8 mouse cellular contexts compared by ENCODE assay signal in genomic region chr11:94565151-94565479, GRCm38 (mm10). TPM values are rescaled to one million over a fixed set of nuclear protein-coding genes. Genes with fewer than 3 reads are reported as not detected.
DNase-seq lines count a peak whose midpoint lies in the region; ATAC-seq lines count a peak whose summit lies in the region.

No protein-coding gene starts in this region.

- H3K9ac ChIP-seq in heart, embryonic 12.5 days: peak overlapping the region; percentile 51

- ATAC-seq in heart, embryonic 12.5 days (ENCODE audit: insufficient number of reproducible peaks, low FRiP score): no peak

- H3K4me3 ChIP-seq in heart, embryonic 12.5 days: peak overlapping the region; percentile 29

- H3K36me3 ChIP-seq in heart, embryonic 12.5 days: no peaks in the 10 kb centered on the region

- intact Hi-C loops in heart, postnatal 10 days (cut with DNase I): no loop called here

- no peaks in the 10 kb centered on the region for H3K9me3 ChIP-seq in heart, embryonic 12.5 days (replicated peaks)

- H3K4me1 ChIP-seq in heart, embryonic 12.5 days (replicated peaks): peaks cover 14% of the 10 kb centered on the region

- H3K27ac ChIP-seq in heart, embryonic 12.5 days (ENCODE audit: poor library complexity, severe bottlenecking): no peak overlapping the region

- DNase-seq in heart, postnatal 10 days: no peak
- peak; percentile 69 for DNase-seq in ES-CJ7 (ENCODE audit: low read depth, low spot score)
- DNase-seq in induced T-regulatory cell, adult 2 months (ENCODE audit: low read depth): peak; percentile 40
- DNase-seq in lung, postnatal 4 days: peak; percentile 60 to 64
- DNase-seq in ovary, postnatal 36 days (ENCODE audit: low spot score): no peak
- no peak for DNase-seq in layer of hippocampus, adult 9-10 months (ENCODE audit: low spot score)
- no peak for DNase-seq in cerebellum, adult 11 months

- H3K4me2 ChIP-seq in heart, embryonic 12.5 days: peak overlapping the region; percentile 67

- WGBS in heart, embryonic 12.5 days: 16% methylated on average over 16 of the region's 16 CpGs

- H3K27me3 ChIP-seq in heart, embryonic 12.5 days (replicated peaks): peaks cover 26% of the 10 kb centered on the region

RNA-seq across cellular contexts. Expression of gene Chad, which starts 0.3 kb away (rescaled TPM):
- 0.36 TPM in 1 of 2 replicates, not detected in the other for polyA plus RNA-seq in heart, embryonic 12.5 days (2016; fragmentation: Nextera tagmentation; extraction: Ambion mirVana)
- under 1 TPM; 0.74 TPM for total RNA-seq in heart, postnatal 10 days (2021)

RNA-seq across cellular contexts. Expression of gene Rsad1, which starts 16.1 kb away (rescaled TPM):
- 5.1 and 5.5 TPM in 2 replicates for polyA plus RNA-seq in heart, embryonic 12.5 days (2016; fragmentation: Nextera tagmentation; extraction: Ambion mirVana)
- 10 to 100 TPM in 1 of 2 experiments, 1 to 10 TPM in 1; 9.8 to 10.2 TPM for total RNA-seq in heart, postnatal 10 days (2021)

RNA-seq across cellular contexts. Expression of gene Acsf2, which starts 36.6 kb away (rescaled TPM):
- 3.4 and 4.3 TPM in 2 replicates for polyA plus RNA-seq in heart, embryonic 12.5 days (2016; fragmentation: Nextera tagmentation; extraction: Ambion mirVana)
- 10 to 100 TPM; 44.5 to 49.6 TPM for total RNA-seq in heart, postnatal 10 days (2021)

RNA-seq across cellular contexts. Expression of gene Mycbpap, which starts 43.6 kb away (rescaled TPM):
- polyA plus RNA-seq in heart, embryonic 12.5 days (2016; fragmentation: Nextera tagmentation; extraction: Ambion mirVana): 9.1 and 11.5 TPM in 2 replicates
- total RNA-seq in heart, postnatal 10 days (2021): 1 to 10 TPM; 3.9 to 4.9 TPM

Comparison
In these comparisons a context has a peak if more than half of its experiments do, and no peak if none do; other contexts are left out.
1. DNase-seq: peak in ES-CJ7 (single experiment), induced T-regulatory cell, adult 2 months (single experiment) and lung, postnatal 4 days (2 of 2); none in heart, postnatal 10 days (0 of 2), ovary, postnatal 36 days (single experiment), layer of hippocampus, adult 9-10 months (single experiment) and cerebellum, adult 11 months (single experiment).